Mouse (Mus musculus) thymus, adult 2 months (tissue): ENCODE results near the gene Acsm4.

ENCODE experiments used
- CTCF ChIP-seq: fragments of 200-500 bp; IDR thresholded peaks from 2 replicates; pipeline ENCODE4 v1.5.1; 2012; ENCODE audit warnings: mild to moderate bottlenecking, control low read depth, low read length, moderate library complexity, borderline replicate concordance; ENCODE audit not compliant: control insufficient read depth, poor library complexity, insufficient read depth; ENCODE audit errors: extremely low read depth
- POLR2A ChIP-seq: fragments of 200-500 bp; IDR thresholded peaks from 2 replicates; pipeline ENCODE4 v1.6.1; 2012; ENCODE audit warnings: mild to moderate bottlenecking, low read length, control low read depth, moderate library complexity; ENCODE audit not compliant: control insufficient read depth, poor library complexity, insufficient read depth; ENCODE audit errors: extremely low read depth

- no peak for TF ChIP-seq POLR2A
- TF ChIP-seq CTCF, result no peak
These were observed at the start of gene Acsm4 for GRCm38 (mm10) chr7:119689726-119690125.
